Mouse (Mus musculus) neural tube, postnatal 0 days (tissue): Measurements from ENCODE around the gene Cetn2. TPM values are rescaled to one million over a fixed set of nuclear protein-coding genes. Genes with fewer than 3 reads are reported as not detected.

Experiments
- polyA plus RNA-seq: library from polyadenylated mRNA; unstranded; fragments of >200 nt; fragmentation: Nextera tagmentation; extraction: Ambion mirVana; gene quantifications from 2 replicates; pipeline ENCODE4 v1.2.1, GENCODE M21; 2015

The Cetn2 gene
- polyA plus RNA-seq = 54.2 and 57.9 TPM in 2 replicates

DNA sequence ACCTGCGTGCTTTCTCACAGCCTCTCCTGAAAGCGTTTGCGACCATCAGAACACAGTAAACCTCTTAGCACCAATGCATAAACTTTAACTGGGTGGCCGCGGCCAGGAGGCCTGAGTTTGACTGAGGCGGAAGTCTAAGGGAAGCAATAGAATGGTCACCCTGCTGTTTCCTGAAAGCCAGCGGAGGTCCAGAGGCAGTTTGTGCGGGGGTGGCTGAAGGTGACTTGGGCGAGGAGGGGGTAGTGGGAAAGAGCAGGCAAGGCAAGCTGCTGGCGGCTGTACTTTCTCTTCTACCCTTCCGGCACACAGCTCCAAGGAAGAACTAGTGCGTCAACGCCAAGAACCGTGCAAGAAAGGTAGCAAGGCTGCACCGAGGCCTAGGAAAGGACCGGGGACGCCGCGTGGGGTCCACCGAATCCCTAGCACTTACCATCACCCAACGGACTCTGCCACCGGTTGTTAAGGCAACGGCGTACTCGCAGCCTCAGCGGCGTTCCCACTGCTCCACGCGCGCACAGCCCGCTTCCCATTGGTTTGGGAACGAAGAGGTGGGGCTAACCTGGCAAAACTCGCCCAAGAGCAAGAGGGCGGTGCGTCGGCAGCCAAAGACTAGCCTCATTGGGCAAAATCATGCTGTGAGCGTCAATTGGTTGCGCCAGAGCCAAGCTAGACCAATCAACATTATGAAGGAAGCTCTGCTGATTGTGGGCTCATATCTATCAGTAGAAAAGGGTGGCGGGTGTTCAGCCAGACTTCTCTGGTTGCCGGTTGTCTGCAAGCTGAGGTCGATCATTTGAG is at the start of gene Cetn2, which contains the start of gene Nsdhl:
Gene Cetn2, minus strand, starts transcription at position 528 of the 798 bp plus-strand sequence.
Gene Nsdhl, plus strand, starts transcription at position 674 of the 798 bp plus-strand sequence.

Other genes starting within 250 kb of the Cetn2 start
- gene Gabrq, start 93.2 kb downstream of the Cetn2 start, polyA plus RNA-seq = 5.1 and 5.6 TPM in 2 replicates
- gene Nsdhl, start 146 bp upstream of the Cetn2 start, polyA plus RNA-seq = 39.5 and 41.7 TPM in 2 replicates
- gene Zfp185, start 68.9 kb upstream of the Cetn2 start, polyA plus RNA-seq = 0.43 and 0.97 TPM in 2 replicates
- 0.23 and 0.27 TPM in 2 replicates for gene Pnma5, start 118.7 kb upstream of the Cetn2 start, polyA plus RNA-seq
- 5.8 and 7.3 TPM in 2 replicates for gene Pnma3, start 146.4 kb upstream of the Cetn2 start, polyA plus RNA-seq
- gene Xlr4a, start 164.1 kb upstream of the Cetn2 start, polyA plus RNA-seq = 1.4 TPM in 1 of 2 replicates, not detected in the other
- gene Xlr3a, start 178.7 kb upstream of the Cetn2 start, polyA plus RNA-seq = 2.1 and 4.1 TPM in 2 replicates
- gene Gm14685, start 198.6 kb upstream of the Cetn2 start, polyA plus RNA-seq = 0.41 and 1.2 TPM in 2 replicates
- not detected in 2 replicates for gene Xlr5b, start 230.4 kb upstream of the Cetn2 start, polyA plus RNA-seq
- gene DXBay18, start 231.0 kb upstream of the Cetn2 start, polyA plus RNA-seq = 0.84 TPM in 1 of 2 replicates, not detected in the other